Mouse (Mus musculus): ENCODE results near the gene Hdac9.

The Hdac9 gene

GRCm38 (mm10) chr12:34808180-34808579 lies 108.7 kb downstream of the Hdac9 start:
- DNase-seq (ENCODE audit: low spot score in 2 of 2) = no peak

GRCm38 (mm10) chr12:34806528-34806927 lies 110.4 kb downstream of the Hdac9 start:
- no peak for DNase-seq (ENCODE audit: low spot score in 2 of 2)

GRCm38 (mm10) chr12:34803721-34804120 lies 113.2 kb downstream of the Hdac9 start:
- no peak for DNase-seq (ENCODE audit: low spot score in 2 of 2)

- no peak for DNase-seq (ENCODE audit: low spot score in 2 of 2)
These were observed 114.6 kb downstream of the Hdac9 start for GRCm38 (mm10) chr12:34802308-34802707.

GRCm38 (mm10) chr12:34801752-34802151 lies 115.1 kb downstream of the Hdac9 start:
- no peak for DNase-seq (ENCODE audit: low spot score in 2 of 2)

GRCm38 (mm10) chr12:34797389-34797788 lies 119.5 kb downstream of the Hdac9 start:
- DNase-seq (ENCODE audit: low spot score in 2 of 2) = no peak

GRCm38 (mm10) chr12:34795487-34795886 lies 121.4 kb downstream of the Hdac9 start:
- DNase-seq (ENCODE audit: low spot score in 2 of 2) = no peak

- DNase-seq (ENCODE audit: low spot score in 2 of 2) = no peak
These were observed 124.8 kb downstream of the Hdac9 start for GRCm38 (mm10) chr12:34792113-34792452.

- no peak for DNase-seq (ENCODE audit: low spot score in 2 of 2)
These were observed 125.4 kb downstream of the Hdac9 start for GRCm38 (mm10) chr12:34791213-34792112.

- no peak for DNase-seq (ENCODE audit: low spot score in 2 of 2)
These were observed 127.6 kb downstream of the Hdac9 start for GRCm38 (mm10) chr12:34789031-34789982.

- DNase-seq (ENCODE audit: low spot score in 2 of 2) = no peak
These were observed 129.5 kb downstream of the Hdac9 start for GRCm38 (mm10) chr12:34787380-34787779.

- no peak for DNase-seq (ENCODE audit: low spot score in 2 of 2)
These were observed 133.3 kb downstream of the Hdac9 start for GRCm38 (mm10) chr12:34783574-34783973.

GRCm38 (mm10) chr12:34779368-34779957 lies 137.4 kb downstream of the Hdac9 start:
- no peak for DNase-seq (ENCODE audit: low spot score in 2 of 2)

- no peak for DNase-seq (ENCODE audit: low spot score in 2 of 2)
These were observed 140.7 kb downstream of the Hdac9 start for GRCm38 (mm10) chr12:34776170-34776569.

- no peak for DNase-seq (ENCODE audit: low spot score in 2 of 2)
These were observed 142.8 kb downstream of the Hdac9 start for GRCm38 (mm10) chr12:34774071-34774470.

GRCm38 (mm10) chr12:34767226-34767775 lies 149.6 kb downstream of the Hdac9 start:
- no peak for DNase-seq (ENCODE audit: low spot score in 2 of 2)

- DNase-seq (ENCODE audit: low spot score in 2 of 2) = no peak
These were observed 169.6 kb downstream of the Hdac9 start for GRCm38 (mm10) chr12:34747266-34747665.

GRCm38 (mm10) chr12:34725204-34725603 lies 191.7 kb downstream of the Hdac9 start:
- DNase-seq (ENCODE audit: low spot score in 2 of 2) = no peak

- no peak for DNase-seq (ENCODE audit: low spot score in 2 of 2)
These were observed 192.6 kb downstream of the Hdac9 start for GRCm38 (mm10) chr12:34724274-34724673.

GRCm38 (mm10) chr12:34722831-34723490 lies 193.9 kb downstream of the Hdac9 start:
- DNase-seq (ENCODE audit: low spot score in 2 of 2) = no peak

GRCm38 (mm10) chr12:34720906-34721305 lies 196.0 kb downstream of the Hdac9 start:
- no peak for DNase-seq (ENCODE audit: low spot score in 2 of 2)
